Mouse (Mus musculus) kidney, embryonic 16.5 days (tissue): ENCODE data around the gene Gabrr2. TPM values are rescaled to one million over a fixed set of nuclear protein-coding genes. Genes with fewer than 3 reads are reported as not detected.

Experiments
- ATAC-seq: fragments of 200-750 bp; cut with Nextera tagmentation; 2 replicates; pipeline ENCODE4 v1.8.0; 2017; ENCODE audit warnings: moderate TSS enrichment; ENCODE audit not compliant: low FRiP score, low TSS enrichment
- H3K27ac ChIP-seq: fragments of 300-500 bp; sonication (generic); 2 replicates; pipeline ENCODE4 v1.5.1; 2014; ENCODE audit warnings: low read length
- H3K27me3 ChIP-seq: fragments of 300-500 bp; sonication (generic); 2 replicates; pipeline ENCODE4 v1.6.1; 2014; ENCODE audit warnings: low read length, control low read depth, mixed read lengths; ENCODE audit not compliant: insufficient read depth
- H3K36me3 ChIP-seq: fragments of 300-500 bp; sonication (generic); 2 replicates; pipeline ENCODE4 v1.6.1; 2014; ENCODE audit warnings: low read length, control low read depth, mixed read lengths; ENCODE audit not compliant: insufficient read depth
- H3K4me1 ChIP-seq: fragments of 300-500 bp; sonication (generic); 2 replicates; pipeline ENCODE4 v1.6.1; 2014; ENCODE audit warnings: low read length, control low read depth, mixed read lengths; ENCODE audit not compliant: insufficient read depth
- H3K4me2 ChIP-seq: fragments of 300-500 bp; sonication (generic); replicated peaks from 2 replicates; pipeline ENCODE4 v1.6.1; 2014; ENCODE audit warnings: low read depth, low read length
- H3K4me3 ChIP-seq: fragments of 300-500 bp; sonication (generic); 2 replicates; pipeline ENCODE4 v1.5.1; 2014; ENCODE audit warnings: mild to moderate bottlenecking, low read length
- H3K9ac ChIP-seq: fragments of 300-500 bp; sonication (generic); replicated peaks from 2 replicates; pipeline ENCODE4 v1.6.1; 2014; ENCODE audit warnings: low read length
- H3K9me3 ChIP-seq: fragments of 300-500 bp; sonication (generic); 2 replicates; pipeline ENCODE4 v1.6.1; 2016; ENCODE audit warnings: low read length, control low read depth
- WGBS: fragments of 180-500 bp; shearing (Covaris S2); extraction: QIAGEN DNeasy Blood & Tissue Kit; methylation state at CpG from one replicate; pipeline ENCODE4 v1.1.7; 2014; 5-methylcytosine and 5-hydroxymethylcytosine counted together
- polyA plus RNA-seq: library from polyadenylated mRNA; unstranded; fragments of >200 nt; fragmentation: Nextera tagmentation; extraction: Ambion mirVana; gene quantifications from 2 replicates; pipeline ENCODE4 v1.2.1, GENCODE M21; 2015

The Gabrr2 gene
- polyA plus RNA-seq, 1 experiment from 2014 or later: 0.29 TPM

GRCm38 (mm10) chr4:33049601-33050000, 13.2 kb upstream of the Gabrr2 start:
- Histone ChIP-seq H3K27ac (no peak overlapping the region), H3K9ac (no peak overlapping the region), H3K4me1 (no peaks in the 10 kb centered on the region), H3K9me3 (no peaks in the 10 kb centered on the region), H3K4me2 (no peak overlapping the region), H3K4me3 (no peak overlapping the region), H3K36me3 (peaks cover 52% of the 10 kb centered on the region), H3K27me3 (no peaks in the 10 kb centered on the region)
- ATAC-seq: no peak
- WGBS: 97% methylated on average over 11 of the region's 11 CpGs

- no peak for ATAC-seq
- Histone ChIP-seq H3K9me3 (no peaks in the 10 kb centered on the region), H3K27ac (no peak overlapping the region), H3K9ac (no peak overlapping the region), H3K4me2 (no peak overlapping the region), H3K36me3 (peaks cover 31% of the 10 kb centered on the region), H3K27me3 (no peaks in the 10 kb centered on the region), H3K4me1 (no peaks in the 10 kb centered on the region), H3K4me3 (no peak overlapping the region)
- WGBS: 87% methylated on average over 3 of the region's 3 CpGs
These were observed 10.7 kb upstream of the Gabrr2 start for GRCm38 (mm10) chr4:33052055-33052454.

- peaks cover 30% of the 10 kb centered on the region for H3K36me3 ChIP-seq
These were observed 10.1 kb upstream of the Gabrr2 start for GRCm38 (mm10) chr4:33052650-33053049.

GRCm38 (mm10) chr4:33054426-33054825, 8.4 kb upstream of the Gabrr2 start:
- Histone ChIP-seq H3K9ac (no peak overlapping the region), H3K4me3 (no peak overlapping the region), H3K36me3 (peaks cover 24% of the 10 kb centered on the region), H3K27ac (no peak overlapping the region), H3K27me3 (no peaks in the 10 kb centered on the region), H3K4me1 (no peaks in the 10 kb centered on the region), H3K4me2 (no peak overlapping the region), H3K9me3 (no peaks in the 10 kb centered on the region)
- ATAC-seq: no peak

More at GRCm38 (mm10) chr4:33052650-33053049, 10.1 kb upstream of the Gabrr2 start:
- no peak overlapping the region for H3K4me2 ChIP-seq
- no peak overlapping the region for H3K9ac ChIP-seq
- no peaks in the 10 kb centered on the region for H3K27me3 ChIP-seq
- no peak overlapping the region for H3K4me3 ChIP-seq
- no peaks in the 10 kb centered on the region for H3K4me1 ChIP-seq
- no peak overlapping the region for H3K27ac ChIP-seq
- no peak for ATAC-seq
- WGBS: 85% methylated on average over 5 of the region's 5 CpGs
- no peaks in the 10 kb centered on the region for H3K9me3 ChIP-seq

- no peak overlapping the region for H3K4me2 ChIP-seq
- H3K27me3 ChIP-seq: no peaks in the 10 kb centered on the region
- no peak overlapping the region for H3K27ac ChIP-seq
- H3K36me3 ChIP-seq: peaks cover 12% of the 10 kb centered on the region
- H3K4me3 ChIP-seq: no peak overlapping the region
- WGBS: 90% methylated on average over 1 of the region's 1 CpGs
- H3K9ac ChIP-seq: no peak overlapping the region
- H3K9me3 ChIP-seq: no peaks in the 10 kb centered on the region
- ATAC-seq: no peak
- 0 out of 2 replicates have a peak, but pooled peaks cover 2% of the 10 kb centered on the region for H3K4me1 ChIP-seq
These were observed 6.5 kb upstream of the Gabrr2 start for GRCm38 (mm10) chr4:33056317-33056716.

GRCm38 (mm10) chr4:33057890-33058687, 4.7 kb upstream of the Gabrr2 start:
- Histone ChIP-seq H3K36me3 (0 out of 2 replicates have a peak, but pooled peaks cover 2% of the 10 kb centered on the region), H3K27ac (no peak overlapping the region), H3K4me3 (no peak overlapping the region), H3K4me1 (0 out of 2 replicates have a peak, but pooled peaks cover 2% of the 10 kb centered on the region), H3K4me2 (no peak overlapping the region), H3K9ac (no peak overlapping the region), H3K9me3 (no peaks in the 10 kb centered on the region), H3K27me3 (no peaks in the 10 kb centered on the region)
- no peak for ATAC-seq
- WGBS: 48% methylated on average over 11 of the region's 11 CpGs

- Histone ChIP-seq H3K9ac (no peak overlapping the region), H3K27me3 (no peaks in the 10 kb centered on the region), H3K4me1 (0 out of 2 replicates have a peak, but pooled peaks cover 2% of the 10 kb centered on the region), H3K4me2 (no peak overlapping the region), H3K36me3 (no peaks in the 10 kb centered on the region), H3K9me3 (no peaks in the 10 kb centered on the region), H3K27ac (no peak overlapping the region), H3K4me3 (no peak overlapping the region)
- ATAC-seq: no peak
- WGBS: 41% methylated on average over 7 of the region's 7 CpGs
These were observed 1.6 kb upstream of the Gabrr2 start for GRCm38 (mm10) chr4:33061158-33061557.

GRCm38 (mm10) chr4:33064986-33065385, 2.2 kb downstream of the Gabrr2 start:
- Histone ChIP-seq H3K9me3 (no peaks in the 10 kb centered on the region), H3K9ac (no peak overlapping the region), H3K4me1 (0 out of 2 replicates have a peak, but pooled peaks cover 2% of the 10 kb centered on the region), H3K27ac (no peak overlapping the region), H3K36me3 (no peaks in the 10 kb centered on the region), H3K4me3 (no peak overlapping the region), H3K27me3 (no peaks in the 10 kb centered on the region), H3K4me2 (no peak overlapping the region)
- no peak for ATAC-seq
- WGBS: 71% methylated on average over 6 of the region's 6 CpGs

- Histone ChIP-seq H3K27me3 (no peaks in the 10 kb centered on the region), H3K4me2 (no peak overlapping the region), H3K9me3 (no peaks in the 10 kb centered on the region), H3K4me1 (no peaks in the 10 kb centered on the region), H3K9ac (no peak overlapping the region), H3K36me3 (no peaks in the 10 kb centered on the region), H3K4me3 (no peak overlapping the region), H3K27ac (no peak overlapping the region)
- WGBS: 65% methylated on average over 14 of the region's 14 CpGs
- ATAC-seq: no peak
These were observed 3.6 kb downstream of the Gabrr2 start for GRCm38 (mm10) chr4:33066223-33066960.

GRCm38 (mm10) chr4:33067331-33067730, 4.5 kb downstream of the Gabrr2 start:
- no peak for ATAC-seq
- Histone ChIP-seq H3K9me3 (no peaks in the 10 kb centered on the region), H3K4me1 (no peaks in the 10 kb centered on the region), H3K27me3 (no peaks in the 10 kb centered on the region), H3K4me3 (no peak overlapping the region), H3K4me2 (no peak overlapping the region), H3K9ac (no peak overlapping the region), H3K27ac (no peak overlapping the region), H3K36me3 (no peaks in the 10 kb centered on the region)
- 93% methylated on average over 3 of the region's 3 CpGs for WGBS
